Mouse (Mus musculus): ENCODE measurements at regions not wholly inside any gene's neighbourhood (a gene's known extent, or its start where the extent isn't known, plus 50 kb on each side); places are given as distances from the start of the nearest gene placed in this dataset.

GRCm38 (mm10) chr5:75342599-75342998, 190.5 kb downstream of the Pdgfra start:
- DNase-seq (ENCODE audit: low spot score in 2 of 2) = no peak

- peak; percentile 31 to 41 for DNase-seq (ENCODE audit: low spot score in 2 of 2)
Observed at GRCm38 (mm10) chr5:75346836-75347773, 195.0 kb downstream of the Pdgfra start.

GRCm38 (mm10) chr5:75347774-75348116, 195.7 kb downstream of the Pdgfra start:
- peak in 1 of 2 experiments; percentile 29 for DNase-seq (ENCODE audit: low spot score in 2 of 2)

GRCm38 (mm10) chr5:75355266-75355665, 203.2 kb downstream of the Pdgfra start:
- DNase-seq (ENCODE audit: low spot score in 2 of 2) = no peak

- DNase-seq (ENCODE audit: low spot score in 2 of 2) = no peak
Observed at GRCm38 (mm10) chr5:75358869-75359268, 206.8 kb downstream of the Pdgfra start.

- DNase-seq (ENCODE audit: low spot score in 2 of 2) = no peak
Observed at GRCm38 (mm10) chr5:75363832-75364231, 210.9 kb upstream of the Kit start.

- no peak for DNase-seq (ENCODE audit: low spot score in 2 of 2)
Observed at GRCm38 (mm10) chr5:75367282-75367681, 207.4 kb upstream of the Kit start.

- no peak for DNase-seq (ENCODE audit: low spot score in 2 of 2)
Observed at GRCm38 (mm10) chr5:75368691-75369090, 206.0 kb upstream of the Kit start.

- DNase-seq (ENCODE audit: low spot score in 2 of 2) = no peak
Observed at GRCm38 (mm10) chr5:75372849-75373248, 201.9 kb upstream of the Kit start.

- DNase-seq (ENCODE audit: low spot score in 2 of 2) = no peak
Observed at GRCm38 (mm10) chr5:75377311-75378300, 197.1 kb upstream of the Kit start.

- DNase-seq (ENCODE audit: low spot score in 2 of 2) = no peak
Observed at GRCm38 (mm10) chr5:75378655-75379054, 196.1 kb upstream of the Kit start.

GRCm38 (mm10) chr5:75380340-75380739, 194.4 kb upstream of the Kit start:
- no peak for DNase-seq (ENCODE audit: low spot score in 2 of 2)

GRCm38 (mm10) chr5:75382138-75382537, 192.6 kb upstream of the Kit start:
- no peak for DNase-seq (ENCODE audit: low spot score in 2 of 2)

GRCm38 (mm10) chr5:75387886-75388454, 186.7 kb upstream of the Kit start:
- peak in 1 of 2 experiments; percentile 29 for DNase-seq (ENCODE audit: low spot score in 2 of 2)

- no peak for DNase-seq (ENCODE audit: low spot score in 2 of 2)
Observed at GRCm38 (mm10) chr5:75388699-75389260, 185.9 kb upstream of the Kit start.

- peak; percentile 35 to 38 for DNase-seq (ENCODE audit: low spot score in 2 of 2)
Observed at GRCm38 (mm10) chr5:75389433-75389971, 185.2 kb upstream of the Kit start.

GRCm38 (mm10) chr5:75398820-75399219, 175.9 kb upstream of the Kit start:
- DNase-seq (ENCODE audit: low spot score in 2 of 2) = no peak

GRCm38 (mm10) chr5:75401734-75402133, 173.0 kb upstream of the Kit start:
- DNase-seq (ENCODE audit: low spot score in 2 of 2) = no peak

- no peak for DNase-seq (ENCODE audit: low spot score in 2 of 2)
Observed at GRCm38 (mm10) chr5:75402631-75403030, 172.1 kb upstream of the Kit start.

- DNase-seq (ENCODE audit: low spot score in 2 of 2) = no peak
Observed at GRCm38 (mm10) chr5:75403531-75403930, 171.2 kb upstream of the Kit start.

- no peak for DNase-seq (ENCODE audit: low spot score in 2 of 2)
Observed at GRCm38 (mm10) chr5:75404601-75405285, 170.0 kb upstream of the Kit start.

All from right cerebral cortex, postnatal 10 days (tissue).